Mouse (Mus musculus): Measurements from ENCODE around the gene L3mbtl1.

DNA sequence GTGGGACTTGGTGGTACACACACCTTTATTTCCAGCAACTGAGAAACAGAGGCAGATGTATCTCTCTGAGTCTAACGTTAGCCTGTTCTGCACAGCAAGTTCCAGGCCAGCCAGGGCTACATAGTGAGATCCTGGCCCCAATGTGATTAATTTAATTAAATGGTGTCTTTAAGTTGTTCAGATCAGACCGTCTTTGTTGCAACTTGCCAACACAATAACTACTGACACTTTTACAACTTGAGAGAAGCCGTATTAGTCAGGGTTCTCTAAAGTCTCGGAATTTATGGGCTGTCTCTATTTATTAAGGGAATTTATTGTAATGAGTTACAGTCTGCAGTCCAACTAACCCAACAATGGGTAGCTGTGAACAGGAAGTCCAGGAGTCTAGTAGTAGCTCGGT is 19.1 kb upstream of the L3mbtl1 start:
- TF ChIP-seq CTCF (IDR thresholded peaks at IDR 0.05; ENCODE audit: low read depth) (no peak), EP300 (optimal IDR thresholded peaks at IDR 0.05) (no peak)
